Mouse (Mus musculus): Measurements from ENCODE around the gene Grik2. TPM values are rescaled to one million over a fixed set of nuclear protein-coding genes. Genes with fewer than 3 reads are reported as not detected.

Grik2 gene
- polyA plus RNA-seq, 1 experiment from 2014 or later = 6.1 TPM

GRCm38 (mm10) chr10:49597652-49598051 lies 190.9 kb downstream of the Grik2 start:
- WGBS = 79% methylated on average over 2 of the region's 2 CpGs
- no peak overlapping the region for H3K27ac ChIP-seq (ENCODE audit: low read depth)
- H3K4me2 ChIP-seq (ENCODE audit: low read length) = no peak overlapping the region
- H3K9ac ChIP-seq (ENCODE audit: low read length) = no peak overlapping the region
- H3K4me1 ChIP-seq (replicated peaks; ENCODE audit: control insufficient read depth, insufficient read depth, low read length) = no peaks in the 10 kb centered on the region
- H3K27me3 ChIP-seq (replicated peaks; ENCODE audit: control insufficient read depth, insufficient read depth, low read length) = no peaks in the 10 kb centered on the region
- H3K36me3 ChIP-seq (ENCODE audit: control insufficient read depth, insufficient read depth, low read length) = no peaks in the 10 kb centered on the region
- H3K9me3 ChIP-seq (ENCODE audit: control insufficient read depth, low read length) = no peaks in the 10 kb centered on the region
- H3K4me3 ChIP-seq (ENCODE audit: low read depth, low read length) = no peak overlapping the region
- DNase-seq (ENCODE audit: low spot score) (no peak), ATAC-seq (replicated peaks; ENCODE audit: low FRiP score, low TSS enrichment, low read depth) (no peak)

DNA sequence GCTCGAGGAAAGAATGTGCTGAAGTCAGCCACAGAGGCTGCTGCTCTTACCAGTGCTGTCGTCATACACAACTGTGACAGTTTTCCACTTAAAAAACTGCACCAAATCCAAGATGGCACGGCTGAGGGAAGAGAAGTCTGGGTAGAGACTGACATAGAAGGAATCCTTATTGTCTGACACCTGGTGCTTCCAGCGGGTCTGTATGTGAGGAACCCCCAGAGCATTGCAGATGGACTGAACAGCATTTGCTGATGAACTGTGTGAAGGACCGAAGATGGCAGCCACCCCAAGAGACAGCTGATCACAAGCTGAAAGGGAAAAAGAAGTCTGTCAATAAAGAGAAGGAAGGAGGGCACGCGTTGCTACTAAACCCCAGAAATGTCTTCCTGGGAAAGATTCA lies 215.1 kb downstream of the Grik2 start:
- no peak for ATAC-seq (replicated peaks; ENCODE audit: low FRiP score, low TSS enrichment, low read depth)
- 82% methylated on average over 7 of the region's 7 CpGs for WGBS
- Histone ChIP-seq H3K4me2 (ENCODE audit: low read length) (no peak overlapping the region), H3K9me3 (ENCODE audit: control insufficient read depth, low read length) (no peaks in the 10 kb centered on the region), H3K27ac (ENCODE audit: low read depth) (no peak overlapping the region), H3K27me3 (replicated peaks; ENCODE audit: control insufficient read depth, insufficient read depth, low read length) (no peaks in the 10 kb centered on the region), H3K36me3 (ENCODE audit: control insufficient read depth, insufficient read depth, low read length) (no peaks in the 10 kb centered on the region), H3K4me3 (ENCODE audit: low read depth, low read length) (no peak overlapping the region), H3K9ac (ENCODE audit: low read length) (no peak overlapping the region), H3K4me1 (replicated peaks; ENCODE audit: control insufficient read depth, insufficient read depth, low read length) (no peaks in the 10 kb centered on the region)
- no peak for DNase-seq (ENCODE audit: low spot score)

- ATAC-seq (replicated peaks; ENCODE audit: low FRiP score, low TSS enrichment, low read depth) = no peak
- Histone ChIP-seq H3K27ac (ENCODE audit: low read depth) (no peak overlapping the region), H3K9ac (ENCODE audit: low read length) (no peak overlapping the region), H3K9me3 (ENCODE audit: control insufficient read depth, low read length) (no peaks in the 10 kb centered on the region), H3K4me2 (ENCODE audit: low read length) (no peak overlapping the region), H3K4me1 (replicated peaks; ENCODE audit: control insufficient read depth, insufficient read depth, low read length) (no peaks in the 10 kb centered on the region), H3K27me3 (replicated peaks; ENCODE audit: control insufficient read depth, insufficient read depth, low read length) (no peaks in the 10 kb centered on the region), H3K36me3 (ENCODE audit: control insufficient read depth, insufficient read depth, low read length) (no peaks in the 10 kb centered on the region), H3K4me3 (ENCODE audit: low read depth, low read length) (no peak overlapping the region)
- no peak for DNase-seq (ENCODE audit: low spot score)
- 70% methylated on average over 1 of the region's 1 CpGs for WGBS
These were observed 228.6 kb downstream of the Grik2 start for GRCm38 (mm10) chr10:49559872-49560407.

DNA sequence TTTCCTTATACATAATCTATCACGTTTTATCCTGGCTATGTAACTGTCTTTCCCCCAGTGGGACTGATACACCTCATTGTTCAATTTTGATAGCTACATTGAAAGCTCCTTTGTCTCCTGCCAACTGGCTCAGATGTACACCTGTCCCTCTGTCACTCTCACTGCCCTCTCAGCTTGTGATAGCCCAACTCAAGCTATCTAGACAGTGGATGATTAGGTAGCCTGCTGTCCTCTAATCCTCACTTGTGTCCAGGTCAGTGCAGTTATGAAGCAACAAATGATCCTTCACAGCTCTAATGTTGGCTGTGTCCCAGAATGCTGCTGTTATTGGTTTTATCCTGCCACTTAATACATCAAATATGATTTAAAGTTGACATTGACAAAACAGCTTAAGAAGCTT lies 246.3 kb downstream of the Grik2 start:
- Histone ChIP-seq H3K27ac (ENCODE audit: low read depth) (no peak overlapping the region), H3K4me3 (ENCODE audit: low read depth, low read length) (no peak overlapping the region), H3K4me2 (ENCODE audit: low read length) (no peak overlapping the region), H3K27me3 (replicated peaks; ENCODE audit: control insufficient read depth, insufficient read depth, low read length) (no peaks in the 10 kb centered on the region), H3K36me3 (ENCODE audit: control insufficient read depth, insufficient read depth, low read length) (no peaks in the 10 kb centered on the region), H3K9me3 (ENCODE audit: control insufficient read depth, low read length) (no peaks in the 10 kb centered on the region), H3K4me1 (replicated peaks; ENCODE audit: control insufficient read depth, insufficient read depth, low read length) (no peaks in the 10 kb centered on the region), H3K9ac (ENCODE audit: low read length) (no peak overlapping the region)
- ATAC-seq (replicated peaks; ENCODE audit: low FRiP score, low TSS enrichment, low read depth) (no peak), DNase-seq (ENCODE audit: low spot score) (no peak)
- 67% methylated on average over 1 of the region's 1 CpGs for WGBS

DNA sequence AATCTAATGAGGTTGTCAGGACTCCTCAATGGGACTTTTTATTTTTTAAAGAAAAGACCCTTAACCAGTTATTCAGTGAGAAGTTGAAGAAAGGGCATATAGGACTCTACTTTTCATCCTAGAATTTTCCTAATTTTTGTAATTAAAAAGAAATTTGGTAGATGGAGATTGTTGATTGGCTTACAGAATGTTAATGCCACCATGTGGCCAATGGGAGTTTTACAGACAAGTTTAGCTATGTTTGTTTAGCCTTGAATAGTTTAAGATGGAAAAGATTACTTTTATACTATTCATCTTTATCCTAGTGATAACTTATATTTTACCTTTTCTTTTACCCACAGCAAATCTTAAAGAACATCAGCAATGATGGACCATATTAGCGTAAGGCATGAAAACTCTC lies 268.8 kb downstream of the Grik2 start:
- no peaks in the 10 kb centered on the region for H3K27me3 ChIP-seq (replicated peaks; ENCODE audit: control insufficient read depth, insufficient read depth, low read length)
- no peak overlapping the region for H3K27ac ChIP-seq (ENCODE audit: low read depth)
- DNase-seq (ENCODE audit: low spot score) = no peak
- no peak overlapping the region for H3K4me2 ChIP-seq (ENCODE audit: low read length)
- no peak for ATAC-seq (replicated peaks; ENCODE audit: low FRiP score, low TSS enrichment, low read depth)
- 96% methylated on average over 1 of the region's 1 CpGs for WGBS
- no peaks in the 10 kb centered on the region for H3K9me3 ChIP-seq (ENCODE audit: control insufficient read depth, low read length)
- no peaks in the 10 kb centered on the region for H3K36me3 ChIP-seq (ENCODE audit: control insufficient read depth, insufficient read depth, low read length)
- H3K4me3 ChIP-seq (ENCODE audit: low read depth, low read length) = no peak overlapping the region
- H3K9ac ChIP-seq (ENCODE audit: low read length) = no peak overlapping the region
- no peaks in the 10 kb centered on the region for H3K4me1 ChIP-seq (replicated peaks; ENCODE audit: control insufficient read depth, insufficient read depth, low read length)

DNA sequence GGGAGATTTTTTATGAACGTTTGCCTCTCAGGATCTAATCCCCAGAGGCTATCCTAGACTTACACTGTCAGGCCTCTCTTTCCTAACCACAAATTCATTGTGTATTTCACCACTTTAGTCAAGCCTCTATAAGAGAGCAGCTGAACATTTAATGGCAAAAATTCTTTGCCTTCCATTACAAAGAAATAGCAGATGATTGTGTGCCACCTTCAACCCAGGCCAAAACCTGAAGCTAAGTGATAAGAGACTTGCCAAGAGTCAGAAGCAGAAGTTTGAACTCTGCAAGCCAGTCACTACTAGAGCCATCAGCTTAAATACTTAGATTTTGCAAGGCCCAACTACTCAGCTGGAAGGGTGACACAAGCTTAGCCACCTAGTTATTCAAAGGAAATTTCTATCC lies 287.9 kb downstream of the Grik2 start:
- Histone ChIP-seq H3K27me3 (replicated peaks; ENCODE audit: control insufficient read depth, insufficient read depth, low read length) (no peaks in the 10 kb centered on the region), H3K9me3 (ENCODE audit: control insufficient read depth, low read length) (no peaks in the 10 kb centered on the region)

GRCm38 (mm10) chr10:49497302-49497701 lies 291.3 kb downstream of the Grik2 start:
- Histone ChIP-seq H3K9me3 (ENCODE audit: control insufficient read depth, low read length) (no peaks in the 10 kb centered on the region), H3K4me3 (ENCODE audit: low read depth, low read length) (no peak overlapping the region), H3K27ac (ENCODE audit: low read depth) (no peak overlapping the region), H3K36me3 (ENCODE audit: control insufficient read depth, insufficient read depth, low read length) (no peaks in the 10 kb centered on the region), H3K9ac (ENCODE audit: low read length) (no peak overlapping the region), H3K27me3 (replicated peaks; ENCODE audit: control insufficient read depth, insufficient read depth, low read length) (no peaks in the 10 kb centered on the region), H3K4me1 (replicated peaks; ENCODE audit: control insufficient read depth, insufficient read depth, low read length) (no peaks in the 10 kb centered on the region), H3K4me2 (ENCODE audit: low read length) (no peak overlapping the region)
- DNase-seq (ENCODE audit: low spot score) (no peak), ATAC-seq (replicated peaks; ENCODE audit: low FRiP score, low TSS enrichment, low read depth) (no peak)
- WGBS = 89% methylated on average over 1 of the region's 1 CpGs

More for the DNA sequence above, 287.9 kb downstream of the Grik2 start:
- Histone ChIP-seq H3K9ac (ENCODE audit: low read length) (no peak overlapping the region), H3K4me2 (ENCODE audit: low read length) (no peak overlapping the region), H3K4me1 (replicated peaks; ENCODE audit: control insufficient read depth, insufficient read depth, low read length) (no peaks in the 10 kb centered on the region), H3K27ac (ENCODE audit: low read depth) (no peak overlapping the region), H3K4me3 (ENCODE audit: low read depth, low read length) (no peak overlapping the region), H3K36me3 (ENCODE audit: control insufficient read depth, insufficient read depth, low read length) (no peaks in the 10 kb centered on the region)
- 60% methylated on average over 1 of the region's 1 CpGs for WGBS
- DNase-seq (ENCODE audit: low spot score) = no peak
- ATAC-seq (replicated peaks; ENCODE audit: low FRiP score, low TSS enrichment, low read depth) = no peak

GRCm38 (mm10) chr10:49481439-49481838 lies 307.1 kb downstream of the Grik2 start:
- no peak overlapping the region for H3K4me2 ChIP-seq (ENCODE audit: low read length)
- 80% methylated on average over 4 of the region's 4 CpGs for WGBS
- ATAC-seq (replicated peaks; ENCODE audit: low FRiP score, low TSS enrichment, low read depth) = no peak
- no peak for DNase-seq (ENCODE audit: low spot score)
- no peak overlapping the region for H3K9ac ChIP-seq (ENCODE audit: low read length)
- no peaks in the 10 kb centered on the region for H3K4me1 ChIP-seq (replicated peaks; ENCODE audit: control insufficient read depth, insufficient read depth, low read length)
- no peaks in the 10 kb centered on the region for H3K9me3 ChIP-seq (ENCODE audit: control insufficient read depth, low read length)
- H3K4me3 ChIP-seq (ENCODE audit: low read depth, low read length) = no peak overlapping the region
- H3K27ac ChIP-seq (ENCODE audit: low read depth) = no peak overlapping the region
- no peaks in the 10 kb centered on the region for H3K27me3 ChIP-seq (replicated peaks; ENCODE audit: control insufficient read depth, insufficient read depth, low read length)
- no peaks in the 10 kb centered on the region for H3K36me3 ChIP-seq (ENCODE audit: control insufficient read depth, insufficient read depth, low read length)

- no peak overlapping the region for H3K27ac ChIP-seq (ENCODE audit: low read depth)
- 80% methylated on average over 5 of the region's 5 CpGs for WGBS
- H3K4me1 ChIP-seq (replicated peaks; ENCODE audit: control insufficient read depth, insufficient read depth, low read length) = no peaks in the 10 kb centered on the region
- no peaks in the 10 kb centered on the region for H3K36me3 ChIP-seq (ENCODE audit: control insufficient read depth, insufficient read depth, low read length)
- no peak for ATAC-seq (replicated peaks; ENCODE audit: low FRiP score, low TSS enrichment, low read depth)
- H3K9ac ChIP-seq (ENCODE audit: low read length) = no peak overlapping the region
- no peaks in the 10 kb centered on the region for H3K27me3 ChIP-seq (replicated peaks; ENCODE audit: control insufficient read depth, insufficient read depth, low read length)
- no peak for DNase-seq (ENCODE audit: low spot score)
- no peaks in the 10 kb centered on the region for H3K9me3 ChIP-seq (ENCODE audit: control insufficient read depth, low read length)
- H3K4me3 ChIP-seq (ENCODE audit: low read depth, low read length) = no peak overlapping the region
- H3K4me2 ChIP-seq (ENCODE audit: low read length) = no peak overlapping the region
These were observed 308.3 kb downstream of the Grik2 start for GRCm38 (mm10) chr10:49480085-49480749.

All from intestine, embryonic 14.5 days (tissue).